Mouse (Mus musculus): ENCODE results near the gene S100a5.

DNA sequence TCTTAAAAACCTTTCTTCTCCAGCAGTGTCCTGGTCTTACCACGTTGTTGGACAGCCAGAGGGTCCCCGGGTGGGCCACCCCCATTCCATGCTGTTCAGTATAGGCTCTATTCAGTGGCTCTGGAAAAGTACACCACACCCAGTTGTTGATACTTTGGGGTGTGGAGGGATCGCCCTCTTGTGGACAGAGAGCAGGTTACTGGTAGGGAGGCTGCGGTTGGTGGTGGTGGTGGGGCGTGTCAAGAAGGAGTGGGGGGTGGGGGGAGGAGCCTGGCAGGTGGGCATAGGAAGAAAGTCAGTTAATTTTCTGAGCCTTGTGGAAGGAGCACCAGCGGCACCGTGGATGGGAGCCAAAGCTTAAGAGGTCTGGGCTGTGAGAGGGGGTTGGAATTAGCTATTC is 7.1 kb downstream of the S100a5 start:
- TF ChIP-seq GATA1 (IDR thresholded peaks at IDR 0.05; ENCODE audit: borderline replicate concordance, low read length) (no peak), FLI1 (IDR thresholded peaks at IDR 0.05; ENCODE audit: low read length) (no peak)
